Mouse (Mus musculus) layer of hippocampus, adult 18-20 months (tissue): Measurements from ENCODE around the gene Olfr1055. TPM values are rescaled to one million over a fixed set of nuclear protein-coding genes. Genes with fewer than 3 reads are reported as not detected.
"Not testable (repeated sequence)": the region's sequence is repeated elsewhere in the genome, so short reads cannot be mapped to it uniquely, and the experiment has no call there.

Source experiments
- DNase-seq, 2 experiments: peaks; one replicate each; pipeline ENCODE4 v3.0.0; 2022; ENCODE audit warnings: low spot score in 2 of 2
- long read RNA-seq: library from polyadenylated mRNA; stranded (forward); transcript quantifications from one replicate; pipeline ENCODE4 v2.0.0, GENCODE M21; 2021
- total RNA-seq, 2 experiments: library from RNA; stranded (reverse); gene quantifications; 2 replicates each; pipeline ENCODE4 v1.2.3; 2021

Olfr1055 gene
- total RNA-seq = not detected
- long read RNA-seq = 0 reads

DNA sequence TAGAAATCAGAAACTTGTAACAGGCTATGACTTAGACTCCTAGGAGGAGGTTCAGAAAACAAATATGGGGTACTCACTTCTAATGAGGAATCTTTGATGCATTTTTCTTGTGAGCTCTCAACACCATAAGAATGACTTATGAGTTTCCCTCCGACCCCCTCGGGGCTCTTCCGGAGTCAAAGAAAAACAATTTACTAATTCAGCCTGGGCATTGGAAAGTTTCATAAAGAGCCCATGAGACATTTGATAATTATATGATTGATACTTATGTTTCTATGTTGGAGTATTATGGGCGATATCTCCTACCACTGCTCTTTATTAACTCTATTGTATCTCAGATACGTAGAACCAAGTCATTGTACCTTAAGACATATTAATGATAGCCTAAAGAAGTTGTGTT lies at the start of gene Olfr1055:
Gene Olfr1055, minus strand, starts transcription at position 101 of the 400 bp plus-strand sequence.
- no peak for DNase-seq

- no peak for DNase-seq
These were observed 45.0 kb upstream of the Olfr1055 start for GRCm38 (mm10) chr2:86395114-86395513.

DNA sequence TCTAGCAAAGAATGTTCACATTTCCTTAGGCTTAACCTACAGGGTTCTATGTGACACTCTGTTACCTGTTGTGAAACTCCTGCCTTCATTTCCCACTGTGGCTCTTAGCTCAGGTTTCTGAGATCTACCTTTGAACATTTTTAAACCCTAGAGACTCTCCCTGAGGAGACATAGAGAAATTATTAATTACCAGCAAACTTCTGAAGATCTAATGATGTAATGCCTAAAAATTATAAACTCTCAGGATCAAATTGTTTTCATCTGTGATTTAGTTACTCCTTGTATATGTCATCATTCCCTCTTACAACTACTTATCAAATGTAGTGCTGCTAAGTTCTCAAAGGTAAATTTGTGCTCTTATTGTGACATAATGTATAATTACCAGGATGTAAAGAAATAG lies 38.4 kb upstream of the Olfr1055 start, which contains the start of gene Olfr1058:
Gene Olfr1058, minus strand, starts transcription at position 101 of the 400 bp plus-strand sequence.
- DNase-seq = not testable (repeated sequence)

DNA sequence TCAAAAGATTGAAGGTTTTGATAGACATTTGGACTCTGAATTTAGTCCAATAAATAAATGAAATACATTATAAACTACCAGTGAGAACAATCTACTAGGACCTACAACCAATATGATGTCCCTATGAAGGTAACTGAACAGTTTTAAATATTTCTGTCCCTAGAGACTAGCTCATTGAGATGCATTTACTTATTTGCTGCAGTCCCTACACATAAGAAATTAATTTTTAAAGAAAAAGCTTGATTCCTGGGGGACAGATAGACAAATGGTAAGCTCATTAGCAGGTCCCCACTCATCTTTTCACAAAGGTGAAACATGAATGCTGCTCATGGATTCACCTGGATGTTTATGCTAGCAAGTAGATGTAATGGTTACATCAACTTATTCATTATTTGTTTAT lies 28.2 kb upstream of the Olfr1055 start, which contains the start of gene Olfr1057:
Gene Olfr1057, minus strand, starts transcription at position 101 of the 400 bp plus-strand sequence.
- no peak for DNase-seq

DNA sequence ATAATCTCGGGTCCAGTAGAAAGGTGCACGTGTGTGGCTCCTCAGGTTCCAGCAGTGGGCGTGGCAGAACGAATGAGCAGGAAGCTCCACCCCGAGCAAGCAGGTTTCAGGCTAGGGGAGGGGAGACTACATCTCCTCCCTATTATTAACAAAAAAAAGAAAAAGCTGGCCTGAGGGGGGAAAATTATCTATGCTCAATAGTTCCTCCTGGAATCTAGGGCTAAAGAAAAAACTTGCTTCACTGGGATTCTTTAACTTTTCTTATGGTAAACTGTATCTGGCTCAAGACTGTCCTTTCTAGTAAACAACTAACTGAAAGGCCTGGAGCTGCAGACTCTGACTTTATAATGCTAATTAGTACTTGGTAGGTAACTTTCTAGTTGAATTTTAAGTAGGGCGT lies 16.3 kb upstream of the Olfr1055 start:
- not testable (repeated sequence) for DNase-seq

GRCm38 (mm10) chr2:86362369-86362768 lies 12.3 kb upstream of the Olfr1055 start, which contains the start of gene Olfr1056:
Olfr1056 (minus strand) TSS chr2:86362469.
- DNase-seq = no peak

DNA sequence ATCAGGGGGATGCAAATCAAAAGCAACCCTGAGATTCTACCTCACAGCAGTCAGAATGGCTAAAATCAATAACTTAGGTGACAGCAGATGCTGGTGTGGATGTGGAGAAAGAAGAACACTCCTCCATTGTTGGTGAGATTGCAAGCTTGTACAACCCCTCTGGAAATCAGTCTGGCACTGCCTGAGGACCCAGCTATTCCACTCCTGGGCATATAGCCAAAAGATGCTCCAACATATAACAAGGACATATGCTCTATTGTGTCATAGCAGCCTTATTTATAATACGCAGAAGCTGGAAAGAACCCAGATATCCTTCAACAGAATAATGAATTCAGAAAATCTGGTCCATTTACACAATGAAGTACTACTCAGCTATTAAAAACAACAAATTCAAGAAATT lies 1.7 kb upstream of the Olfr1055 start:
- peak; percentile 13 to 60 for DNase-seq

GRCm38 (mm10) chr2:86335333-86335732 lies 14.8 kb downstream of the Olfr1055 start, which contains the start of gene Olfr1054:
Olfr1054 (minus strand) TSS chr2:86335433.
- no peak for DNase-seq

- no peak for DNase-seq
These were observed 34.9 kb downstream of the Olfr1055 start, which contains the start of gene Olfr1053 for GRCm38 (mm10) chr2:86315184-86315583. Olfr1053 (minus strand) TSS chr2:86315284.

Other genes starting within 250 kb of the Olfr1055 start
- gene Olfr1039, start 214.4 kb downstream of the Olfr1055 start, total RNA-seq = not detected
- gene Olfr1040, start 203.6 kb downstream of the Olfr1055 start, total RNA-seq = not detected
- gene Olfr1042, start 188.4 kb downstream of the Olfr1055 start, total RNA-seq = not detected
- not detected for gene Olfr1043, start 182.8 kb downstream of the Olfr1055 start, total RNA-seq
- gene Olfr1044, start 172.5 kb downstream of the Olfr1055 start, total RNA-seq = not detected
- gene Olfr52, start 164.6 kb downstream of the Olfr1055 start, total RNA-seq = not detected
- gene Olfr1045, start 147.3 kb downstream of the Olfr1055 start, total RNA-seq = not detected
- not detected for gene Olfr1046, start 131.0 kb downstream of the Olfr1055 start, total RNA-seq
- not detected for gene Olfr1047, start 118.9 kb downstream of the Olfr1055 start, total RNA-seq
- gene Olfr1048, start 110.0 kb downstream of the Olfr1055 start, total RNA-seq = not detected
- not detected for gene Olfr1049, start 92.0 kb downstream of the Olfr1055 start, total RNA-seq
- gene Olfr1051, start 71.2 kb downstream of the Olfr1055 start, total RNA-seq = not detected
- gene Olfr1052, start 57.8 kb downstream of the Olfr1055 start, total RNA-seq = not detected
- not detected for gene Olfr1053, start 35.0 kb downstream of the Olfr1055 start, total RNA-seq
- not detected for gene Olfr1054, start 14.9 kb downstream of the Olfr1055 start, total RNA-seq
- not detected for gene Olfr1056, start 12.2 kb upstream of the Olfr1055 start, total RNA-seq
- not detected for gene Olfr1057, start 28.1 kb upstream of the Olfr1055 start, total RNA-seq
- not detected for gene Olfr1058, start 38.3 kb upstream of the Olfr1055 start, total RNA-seq
- gene Olfr1061, start 63.8 kb upstream of the Olfr1055 start, total RNA-seq = not detected
- gene Olfr1062, start 76.5 kb upstream of the Olfr1055 start, total RNA-seq = not detected
- gene Olfr1065, start 100.3 kb upstream of the Olfr1055 start, total RNA-seq = not detected
- gene Olfr1066, start 106.0 kb upstream of the Olfr1055 start, total RNA-seq = not detected
- not detected for gene Olfr228, start 137.1 kb upstream of the Olfr1055 start, total RNA-seq
- not detected for gene Olfr1076, start 158.2 kb upstream of the Olfr1055 start, total RNA-seq
- gene Olfr1079, start 192.2 kb upstream of the Olfr1055 start, total RNA-seq = not detected
- gene Olfr1080, start 208.0 kb upstream of the Olfr1055 start, total RNA-seq = not detected
- not detected for gene Olfr1082, start 248.7 kb upstream of the Olfr1055 start, total RNA-seq